Mouse (Mus musculus) limb, embryonic 12.5 days (tissue): ENCODE results near the gene Zfp874a. TPM values are rescaled to one million over a fixed set of nuclear protein-coding genes. Genes with fewer than 3 reads are reported as not detected.
"Not testable (repeated sequence)": the region's sequence is repeated elsewhere in the genome, so short reads cannot be mapped to it uniquely, and the experiment has no call there.

ENCODE experiments used
- ATAC-seq: fragments of 200-750 bp; cut with Nextera tagmentation; 2 replicates; pipeline ENCODE4 v1.8.0; 2017; ENCODE audit warnings: low read depth, moderate TSS enrichment; ENCODE audit not compliant: insufficient number of reproducible peaks, insufficient read depth, low FRiP score, low TSS enrichment
- H3K27ac ChIP-seq: fragments of 300-500 bp; sonication (generic); 2 replicates; pipeline ENCODE4 v1.5.1; 2016; ENCODE audit warnings: mild to moderate bottlenecking, moderate library complexity
- H3K27me3 ChIP-seq: fragments of 300-500 bp; sonication (generic); 2 replicates; pipeline ENCODE4 v1.6.1; 2016; ENCODE audit warnings: mild to moderate bottlenecking, moderate library complexity
- H3K36me3 ChIP-seq: fragments of 300-500 bp; sonication (generic); 2 replicates; pipeline ENCODE4 v1.6.1; 2016; ENCODE audit warnings: mild to moderate bottlenecking, moderate library complexity
- H3K4me1 ChIP-seq: fragments of 300-500 bp; sonication (generic); replicated peaks from 2 replicates; pipeline ENCODE4 v1.6.1; 2016
- H3K4me2 ChIP-seq: fragments of 300-500 bp; sonication (generic); 2 replicates; pipeline ENCODE4 v1.6.1; 2016; ENCODE audit warnings: mild to moderate bottlenecking, moderate library complexity
- H3K4me3 ChIP-seq: fragments of 300-500 bp; sonication (generic); replicated peaks from 2 replicates; pipeline ENCODE4 v1.5.1; 2016; ENCODE audit warnings: mild to moderate bottlenecking
- H3K9ac ChIP-seq: fragments of 300-500 bp; sonication (generic); replicated peaks from 2 replicates; pipeline ENCODE4 v1.6.1; 2016; ENCODE audit warnings: mild to moderate bottlenecking, moderate library complexity
- H3K9me3 ChIP-seq: fragments of 300-500 bp; sonication (generic); 2 replicates; pipeline ENCODE4 v1.6.1; 2016; ENCODE audit warnings: mild to moderate bottlenecking, moderate library complexity
- WGBS: fragments of 180-500 bp; shearing (Covaris S2); methylation state at CpG from one replicate; pipeline ENCODE4 v1.1.7; 2016; 5-methylcytosine and 5-hydroxymethylcytosine counted together
- polyA plus RNA-seq: library from polyadenylated mRNA; unstranded; fragments of >200 nt; fragmentation: Nextera tagmentation; extraction: Ambion mirVana; gene quantifications from 2 replicates; pipeline ENCODE4 v1.2.1, GENCODE M21; 2016

The Zfp874a gene
- polyA plus RNA-seq, result 10.4 and 11.4 TPM in 2 replicates

- Histone ChIP-seq H3K4me3 (peak within 1 kb of the TSS; percentile 57), H3K9ac (peak within 1 kb of the TSS; percentile 60), H3K4me1 (peaks cover 5% of the 10 kb centered on the region; the same call in 1 of the 2 replicates), H3K4me2 (peak within 1 kb of the TSS; percentile 68), H3K27me3 (no peaks in the 10 kb centered on the region), H3K9me3 (no peaks in the 10 kb centered on the region), H3K36me3 (peaks cover 4% of the 10 kb centered on the region; the same call in 1 of the 2 replicates), H3K27ac (peak within 1 kb of the TSS; percentile 59; the same call in 1 of the 2 replicates)
- peak; percentile 94 for ATAC-seq
- 2% methylated on average over 20 of the region's 20 CpGs for WGBS
Measured at GRCm38 (mm10) chr13:67451172-67452020, at the start of gene Zfp874a. Gene Zfp874a, minus strand, starts transcription at chr13:67451624.

GRCm38 (mm10) chr13:67500908-67501307 is 49.5 kb upstream of the Zfp874a start:
- Histone ChIP-seq H3K4me3 (peak overlapping the region; percentile 67; the same call in 1 of the 2 replicates), H3K27ac (no peak overlapping the region), H3K4me2 (peak overlapping the region; percentile 71; the same call in 1 of the 2 replicates), H3K36me3 (peaks cover 3% of the 10 kb centered on the region; the same call in 1 of the 2 replicates), H3K9me3 (no peaks in the 10 kb centered on the region), H3K9ac (no peak overlapping the region), H3K4me1 (peaks cover 7% of the 10 kb centered on the region), H3K27me3 (no peaks in the 10 kb centered on the region)
- peak; percentile 56; the same call in 1 of the 2 replicates for ATAC-seq
- 72% methylated on average over 1 of the region's 1 CpGs for WGBS

DNA sequence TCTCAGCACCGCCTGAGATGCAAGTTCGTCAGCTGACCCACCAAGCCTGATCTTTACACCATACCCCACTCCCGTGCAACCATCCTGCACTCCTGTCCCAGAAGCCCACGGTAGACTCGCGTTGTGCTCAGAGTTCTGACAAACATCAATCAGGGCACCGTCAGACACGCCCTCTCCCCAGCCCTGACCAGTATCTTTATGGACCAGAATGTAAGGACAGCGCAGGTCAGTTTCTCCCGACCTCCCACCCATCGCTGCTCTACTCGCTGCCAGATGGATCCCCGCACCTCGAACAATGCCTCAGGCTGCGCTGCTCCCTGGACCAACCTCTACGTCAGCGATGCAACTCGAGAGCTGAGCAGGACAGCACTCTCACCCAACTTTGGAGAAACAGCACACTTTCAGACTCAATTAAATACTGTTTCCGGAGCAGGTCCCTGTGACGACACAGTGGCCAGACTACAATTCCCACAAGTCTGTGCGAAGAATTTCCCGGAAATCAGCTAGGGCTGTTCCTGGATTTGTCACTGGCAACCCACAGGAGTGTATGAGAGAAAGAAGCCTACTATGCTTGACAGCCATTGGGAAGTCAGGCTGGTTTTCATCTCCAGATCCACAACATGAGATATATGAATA is 48.8 kb upstream of the Zfp874a start, which contains the start of gene Zfp58:
Zfp58 (minus strand) TSS at position 472 of the 636 bp plus-strand sequence.
- no peak within 1 kb of the TSS for H3K27ac ChIP-seq

GRCm38 (mm10) chr13:67495631-67496030 is 44.2 kb upstream of the Zfp874a start:
- Histone ChIP-seq H3K9ac (no peak overlapping the region), H3K4me3 (no peak overlapping the region), H3K36me3 (peaks cover 52% of the 10 kb centered on the region), H3K27ac (no peak overlapping the region), H3K4me2 (no peak overlapping the region), H3K9me3 (peaks cover 18% of the 10 kb centered on the region), H3K4me1 (peaks cover 7% of the 10 kb centered on the region), H3K27me3 (no peaks in the 10 kb centered on the region)
- 90% methylated on average over 1 of the region's 1 CpGs for WGBS
- no peak for ATAC-seq

More for the DNA sequence above, 48.8 kb upstream of the Zfp874a start, which contains the start of gene Zfp58:
- H3K27me3 ChIP-seq, result no peaks in the 10 kb centered on the region
- peak; percentile 94 for ATAC-seq
- 0 out of 2 replicates have a peak, but pooled peaks cover under 1% of the 10 kb centered on the region for H3K9me3 ChIP-seq
- WGBS, result 2% methylated on average over 22 of the region's 22 CpGs
- H3K4me2 ChIP-seq, result peak within 1 kb of the TSS; percentile 71
- H3K4me1 ChIP-seq, result peaks cover 7% of the 10 kb centered on the region
- peaks cover 8% of the 10 kb centered on the region for H3K36me3 ChIP-seq
- peak within 1 kb of the TSS; percentile 86 for H3K9ac ChIP-seq
- H3K4me3 ChIP-seq, result peak within 1 kb of the TSS; percentile 67

GRCm38 (mm10) chr13:67484424-67484811 is 33.0 kb upstream of the Zfp874a start:
- peak; percentile 29; the same call in 1 of the 2 replicates for ATAC-seq
- 0 out of 2 replicates have a peak, but pooled peaks cover 4% of the 10 kb centered on the region for H3K4me1 ChIP-seq
- WGBS, result 45% methylated on average over 8 of the region's 8 CpGs
- H3K9me3 ChIP-seq, result peaks cover 5% of the 10 kb centered on the region; the same call in 1 of the 2 replicates
- H3K36me3 ChIP-seq, result peaks cover 21% of the 10 kb centered on the region
- no peaks in the 10 kb centered on the region for H3K27me3 ChIP-seq
- peak overlapping the region; percentile 64 for H3K4me2 ChIP-seq
- H3K4me3 ChIP-seq, result peak overlapping the region; percentile 58
- H3K27ac ChIP-seq, result peak overlapping the region; percentile 37; the same call in 1 of the 2 replicates
- H3K9ac ChIP-seq, result peak overlapping the region; percentile 61; the same call in 1 of the 2 replicates

DNA sequence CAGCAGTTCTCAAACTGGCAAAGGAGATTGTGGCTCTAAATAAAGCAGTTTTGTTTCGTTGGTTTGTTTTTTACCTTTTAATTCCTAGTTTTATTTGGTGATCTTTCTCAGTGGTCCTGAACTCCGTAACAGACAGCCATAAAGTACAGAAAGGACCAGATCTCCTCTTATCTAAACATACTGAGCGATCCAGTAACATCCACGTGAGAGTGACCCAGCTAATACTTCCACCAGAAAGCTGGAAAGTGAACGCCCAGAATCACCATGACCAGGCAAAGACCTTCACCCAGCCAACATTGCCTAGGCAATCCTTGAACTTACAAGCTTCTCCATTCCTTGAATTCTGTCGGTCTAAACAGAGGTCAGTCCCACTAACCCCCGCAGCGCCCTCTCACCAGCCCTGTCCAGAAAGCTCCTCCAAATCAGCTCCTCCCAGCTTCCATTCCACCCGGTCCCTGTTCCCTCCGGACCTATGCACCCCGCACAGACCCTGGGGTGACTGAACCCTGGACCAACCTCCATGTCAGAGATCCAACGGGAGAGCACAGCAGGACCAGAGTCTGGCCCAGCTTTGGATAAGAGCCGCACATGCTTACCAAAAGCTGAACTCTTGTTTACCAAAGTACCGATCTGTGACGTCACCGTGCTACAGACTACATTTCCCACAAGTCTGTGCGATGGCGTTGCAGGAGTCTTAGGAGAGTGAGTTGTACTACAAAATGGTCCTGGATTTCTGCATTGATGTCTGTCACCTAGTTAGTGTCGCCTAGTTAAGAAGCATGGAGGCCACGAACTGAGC is 32.4 kb upstream of the Zfp874a start, which contains the start of gene Zfp874b:
Zfp874b (minus strand) TSS at position 634 of the 799 bp plus-strand sequence.
- H3K4me3 ChIP-seq, result peak within 1 kb of the TSS; percentile 58
- WGBS, result 4% methylated on average over 20 of the region's 20 CpGs
- H3K9me3 ChIP-seq, result peaks cover 5% of the 10 kb centered on the region; the same call in 1 of the 2 replicates
- peak; percentile 87 for ATAC-seq
- peak within 1 kb of the TSS; percentile 61 for H3K9ac ChIP-seq
- 0 out of 2 replicates have a peak, but pooled peaks cover 4% of the 10 kb centered on the region for H3K4me1 ChIP-seq
- H3K27ac ChIP-seq, result peak within 1 kb of the TSS; percentile 37; the same call in 1 of the 2 replicates
- H3K36me3 ChIP-seq, result peaks cover 16% of the 10 kb centered on the region
- peak within 1 kb of the TSS; percentile 64 for H3K4me2 ChIP-seq
- H3K27me3 ChIP-seq, result no peaks in the 10 kb centered on the region

DNA sequence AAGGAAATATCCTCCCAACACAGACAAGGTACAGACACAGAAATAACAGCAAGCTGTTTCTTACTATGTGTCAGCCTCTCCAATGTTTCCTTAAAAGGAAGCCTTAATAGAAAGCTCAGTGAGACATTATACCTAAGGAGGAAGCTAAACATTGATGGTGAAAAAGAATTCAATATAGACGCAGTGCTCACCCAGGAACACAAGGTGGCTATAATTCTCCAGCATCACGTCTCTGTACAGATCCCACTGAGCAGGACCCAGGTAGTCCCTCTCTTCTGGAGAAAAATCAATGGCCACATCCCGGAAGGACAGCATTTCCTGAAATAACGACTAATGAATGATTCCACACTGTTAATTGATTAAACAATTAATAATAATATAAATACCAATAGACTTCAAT is 30.1 kb upstream of the Zfp874a start:
- no peak overlapping the region for H3K4me3 ChIP-seq
- H3K4me1 ChIP-seq, result 0 out of 2 replicates have a peak, but pooled peaks cover 4% of the 10 kb centered on the region
- no peaks in the 10 kb centered on the region for H3K27me3 ChIP-seq
- no peaks in the 10 kb centered on the region for H3K36me3 ChIP-seq
- H3K27ac ChIP-seq, result no peak overlapping the region
- WGBS, result 75% methylated on average over 4 of the region's 4 CpGs
- no peak for ATAC-seq
- H3K9me3 ChIP-seq, result no peaks in the 10 kb centered on the region
- no peak overlapping the region for H3K9ac ChIP-seq
- H3K4me2 ChIP-seq, result no peak overlapping the region

DNA sequence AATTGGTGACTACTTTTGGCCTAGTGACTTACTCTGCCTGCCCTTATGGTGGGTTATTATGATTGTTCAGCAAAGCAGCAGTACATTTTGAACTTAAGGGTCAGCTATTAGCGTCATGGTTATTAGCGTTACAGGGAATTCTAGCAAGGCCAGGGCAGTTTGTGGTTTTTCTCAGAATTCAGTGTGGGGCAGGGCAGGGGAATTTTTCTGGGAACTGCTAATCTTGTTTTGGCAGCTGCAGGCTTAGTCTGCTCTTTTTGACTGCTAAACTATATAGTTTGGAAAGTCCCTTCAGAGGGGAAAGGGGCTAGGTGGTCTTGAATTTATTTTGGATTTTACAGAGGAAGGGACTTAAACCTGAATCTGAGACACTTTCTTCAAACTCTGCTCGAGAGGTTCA is 17.9 kb upstream of the Zfp874a start:
- no peak for ATAC-seq
- no peaks in the 10 kb centered on the region for H3K27me3 ChIP-seq
- 91% methylated on average over 3 of the region's 3 CpGs for whole genome bisulfite sequencing

DNA sequence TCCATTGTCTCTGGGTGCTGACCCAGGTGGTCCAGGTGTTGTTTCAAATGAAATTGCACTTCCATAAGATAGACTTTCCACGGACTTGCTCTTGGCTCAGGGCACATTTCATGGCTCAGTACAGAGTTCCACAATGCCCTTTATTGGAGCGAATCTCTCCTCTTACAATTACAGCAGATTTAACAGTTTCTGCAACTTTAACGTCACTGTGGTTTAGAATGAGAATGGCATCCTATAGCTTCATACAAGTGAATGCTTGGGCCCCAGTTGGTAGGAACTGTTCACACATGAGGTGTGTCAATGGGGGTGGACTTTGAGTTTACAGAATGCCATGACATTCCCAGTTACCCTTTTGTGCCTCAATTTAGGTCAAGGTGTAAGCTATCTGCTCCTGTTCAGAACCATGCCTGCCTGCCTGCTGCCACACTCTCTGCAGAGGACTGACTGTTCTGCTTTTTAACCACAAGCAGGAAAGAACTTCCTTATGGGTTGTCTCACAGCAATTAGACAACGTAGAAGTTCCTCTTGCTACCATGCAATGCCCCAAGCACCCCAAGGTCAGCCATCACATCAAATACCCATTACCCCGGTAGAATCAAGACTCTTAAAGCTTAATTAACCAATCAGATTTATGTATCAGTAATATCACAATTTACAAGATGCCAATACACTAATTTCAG is 12.2 kb upstream of the Zfp874a start:
- 77% methylated on average over 3 of the region's 5 CpGs for WGBS
- H3K36me3 ChIP-seq, H3K27ac ChIP-seq, H3K9me3 ChIP-seq, H3K9ac ChIP-seq, ATAC-seq, H3K4me1 ChIP-seq, H3K4me3 ChIP-seq, H3K4me2 ChIP-seq, H3K27me3 ChIP-seq: not testable (repeated sequence)

More for the DNA sequence above, 17.9 kb upstream of the Zfp874a start:
- Histone ChIP-seq H3K4me1 (no peaks in the 10 kb centered on the region), H3K36me3 (peaks cover 24% of the 10 kb centered on the region), H3K4me3 (no peak overlapping the region), H3K9me3 (0 out of 2 replicates have a peak, but pooled peaks cover 3% of the 10 kb centered on the region), H3K9ac (no peak overlapping the region), H3K4me2 (no peak overlapping the region), H3K27ac (no peak overlapping the region)

GRCm38 (mm10) chr13:67452021-67452309 is 541 bp upstream of the Zfp874a start:
- H3K9me3 ChIP-seq, result no peaks in the 10 kb centered on the region
- H3K27me3 ChIP-seq, result no peaks in the 10 kb centered on the region
- H3K9ac ChIP-seq, result peak overlapping the region; percentile 51; the same call in 1 of the 2 replicates
- no peak for ATAC-seq
- WGBS, result 14% methylated on average over 3 of the region's 3 CpGs
- H3K36me3 ChIP-seq, result no peaks in the 10 kb centered on the region; the same call in 1 of the 2 replicates
- peak overlapping the region; percentile 57 for H3K4me3 ChIP-seq
- H3K27ac ChIP-seq, result peak overlapping the region; percentile 59; the same call in 1 of the 2 replicates
- peaks cover 5% of the 10 kb centered on the region; the same call in 1 of the 2 replicates for H3K4me1 ChIP-seq
- peak overlapping the region; percentile 68 for H3K4me2 ChIP-seq
